Mouse (Mus musculus): ENCODE measurements around the gene Olfr202. TPM values are rescaled to one million over a fixed set of nuclear protein-coding genes. Genes with fewer than 3 reads are reported as not detected.

Gene Olfr202
- polyA plus RNA-seq, 1 experiment from 2014 or later: not detected

Other genes starting within 250 kb of the Olfr202 start
- gene Olfr187, start 247.0 kb downstream of the Olfr202 start, polyA plus RNA-seq (2015; fragmentation: Nextera tagmentation; extraction: Ambion mirVana): not detected in 2 replicates
- gene Olfr190, start 208.8 kb downstream of the Olfr202 start, polyA plus RNA-seq (2015; fragmentation: Nextera tagmentation; extraction: Ambion mirVana): not detected in 2 replicates
- gene Olfr191, start 197.0 kb downstream of the Olfr202 start, polyA plus RNA-seq (2015; fragmentation: Nextera tagmentation; extraction: Ambion mirVana): not detected in 2 replicates
- not detected in 2 replicates for gene Olfr193, start 174.9 kb downstream of the Olfr202 start, polyA plus RNA-seq (2015; fragmentation: Nextera tagmentation; extraction: Ambion mirVana)
- not detected in 2 replicates for gene Olfr194, start 165.7 kb downstream of the Olfr202 start, polyA plus RNA-seq (2015; fragmentation: Nextera tagmentation; extraction: Ambion mirVana)
- gene Olfr195, start 139.7 kb downstream of the Olfr202 start, polyA plus RNA-seq (2015; fragmentation: Nextera tagmentation; extraction: Ambion mirVana): not detected in 2 replicates
- not detected in 2 replicates for gene Olfr196, start 116.3 kb downstream of the Olfr202 start, polyA plus RNA-seq (2015; fragmentation: Nextera tagmentation; extraction: Ambion mirVana)
- not detected in 2 replicates for gene Olfr198, start 83.3 kb downstream of the Olfr202 start, polyA plus RNA-seq (2015; fragmentation: Nextera tagmentation; extraction: Ambion mirVana)
- not detected in 2 replicates for gene Olfr199, start 67.0 kb downstream of the Olfr202 start, polyA plus RNA-seq (2015; fragmentation: Nextera tagmentation; extraction: Ambion mirVana)
- not detected in 2 replicates for gene Olfr201, start 14.2 kb downstream of the Olfr202 start, polyA plus RNA-seq (2015; fragmentation: Nextera tagmentation; extraction: Ambion mirVana)
- not detected in 2 replicates for gene Olfr203, start 12.1 kb upstream of the Olfr202 start, polyA plus RNA-seq (2015; fragmentation: Nextera tagmentation; extraction: Ambion mirVana)
- gene Olfr204, start 31.5 kb upstream of the Olfr202 start, polyA plus RNA-seq (2015; fragmentation: Nextera tagmentation; extraction: Ambion mirVana): not detected in 2 replicates
- gene Olfr205, start 44.3 kb upstream of the Olfr202 start, polyA plus RNA-seq (2015; fragmentation: Nextera tagmentation; extraction: Ambion mirVana): not detected in 2 replicates
- not detected in 2 replicates for gene Olfr206, start 62.5 kb upstream of the Olfr202 start, polyA plus RNA-seq (2015; fragmentation: Nextera tagmentation; extraction: Ambion mirVana)
- not detected in 2 replicates for gene Olfr209, start 77.2 kb upstream of the Olfr202 start, polyA plus RNA-seq (2015; fragmentation: Nextera tagmentation; extraction: Ambion mirVana)
- not detected in 2 replicates for gene Gabrr3, start 120.5 kb upstream of the Olfr202 start, polyA plus RNA-seq (2015; fragmentation: Nextera tagmentation; extraction: Ambion mirVana)
- 26.2 and 29.4 TPM in 2 replicates for gene Riox2, start 185.0 kb upstream of the Olfr202 start, polyA plus RNA-seq (2015; fragmentation: Nextera tagmentation; extraction: Ambion mirVana)

All from lung, embryonic 15.5 days (tissue).